Mouse (Mus musculus): Measurements from ENCODE around the gene Htt.

Gene Htt

DNA sequence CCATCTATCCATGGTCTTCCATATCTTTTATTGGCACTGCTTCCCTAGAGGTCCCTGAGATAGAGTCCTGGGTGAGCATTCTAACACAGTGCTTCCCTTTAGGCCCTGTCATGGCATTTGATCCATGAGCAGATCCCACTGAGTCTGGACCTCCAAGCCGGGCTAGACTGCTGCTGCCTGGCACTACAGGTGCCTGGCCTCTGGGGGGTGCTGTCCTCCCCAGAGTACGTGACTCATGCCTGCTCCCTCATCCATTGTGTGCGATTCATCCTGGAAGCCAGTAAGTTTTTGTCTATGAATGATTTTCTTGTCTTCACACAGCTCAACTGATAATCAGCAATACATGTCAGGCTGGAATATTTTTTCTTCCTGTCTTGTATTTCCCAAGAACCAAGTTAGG, 123.7 kb downstream of the Htt start:
- no peak for DNase-seq (ENCODE audit: extremely low read depth, insufficient read length, low spot score)

DNA sequence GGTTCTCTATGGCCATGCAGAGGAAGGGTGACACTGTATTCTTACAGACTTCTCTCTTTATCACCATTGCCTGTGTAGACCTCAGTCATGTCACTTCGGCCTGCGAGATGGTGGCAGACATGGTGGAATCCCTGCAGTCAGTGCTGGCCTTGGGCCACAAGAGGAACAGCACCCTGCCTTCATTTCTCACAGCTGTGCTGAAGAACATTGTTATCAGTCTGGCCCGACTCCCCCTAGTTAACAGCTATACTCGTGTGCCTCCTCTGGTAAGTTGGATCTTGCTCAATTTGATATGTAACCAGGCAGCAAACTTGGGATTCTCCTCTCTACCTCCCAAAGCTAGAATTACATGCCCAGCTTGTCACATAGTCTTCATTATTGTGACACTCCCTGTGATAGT, 127.7 kb downstream of the Htt start:
- DNase-seq (ENCODE audit: extremely low read depth, insufficient read length, low spot score), result no peak

DNA sequence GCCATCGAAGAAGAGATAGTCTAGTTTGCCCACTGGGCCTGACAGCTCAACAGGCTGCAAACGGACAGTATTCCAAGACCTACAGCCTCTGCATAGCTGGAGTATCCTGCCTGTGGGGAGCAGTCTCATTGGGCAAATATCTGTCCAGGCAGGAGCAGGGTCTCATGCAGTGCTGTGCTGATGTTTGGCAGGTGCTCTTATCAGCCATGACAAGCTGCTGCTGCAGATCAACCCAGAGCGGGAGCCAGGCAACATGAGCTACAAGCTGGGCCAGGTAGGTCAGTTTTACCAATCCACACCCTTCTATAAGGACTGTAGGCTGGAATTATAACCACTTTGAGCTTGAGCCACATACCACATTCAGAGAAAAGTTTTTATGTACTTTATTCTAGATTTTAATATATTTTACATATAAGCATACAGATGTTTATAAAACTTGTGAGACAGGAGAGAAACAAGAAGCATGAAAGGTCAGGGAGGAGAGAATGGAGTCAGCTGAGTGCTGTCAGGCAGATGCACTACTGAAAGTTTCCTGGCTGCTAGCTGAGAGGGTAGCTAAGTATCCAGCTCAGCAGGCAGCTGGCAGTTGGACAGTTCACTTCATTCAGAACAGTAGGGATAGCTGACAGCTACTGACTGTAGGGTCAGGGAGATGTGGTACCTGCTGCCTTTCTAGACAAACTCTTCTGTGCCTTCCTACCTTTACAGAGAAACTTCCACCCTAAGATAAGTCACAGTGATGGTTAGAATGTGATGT, 135.3 kb downstream of the Htt start:
- DNase-seq (ENCODE audit: extremely low read depth, insufficient read length, low spot score), result no peak

DNA sequence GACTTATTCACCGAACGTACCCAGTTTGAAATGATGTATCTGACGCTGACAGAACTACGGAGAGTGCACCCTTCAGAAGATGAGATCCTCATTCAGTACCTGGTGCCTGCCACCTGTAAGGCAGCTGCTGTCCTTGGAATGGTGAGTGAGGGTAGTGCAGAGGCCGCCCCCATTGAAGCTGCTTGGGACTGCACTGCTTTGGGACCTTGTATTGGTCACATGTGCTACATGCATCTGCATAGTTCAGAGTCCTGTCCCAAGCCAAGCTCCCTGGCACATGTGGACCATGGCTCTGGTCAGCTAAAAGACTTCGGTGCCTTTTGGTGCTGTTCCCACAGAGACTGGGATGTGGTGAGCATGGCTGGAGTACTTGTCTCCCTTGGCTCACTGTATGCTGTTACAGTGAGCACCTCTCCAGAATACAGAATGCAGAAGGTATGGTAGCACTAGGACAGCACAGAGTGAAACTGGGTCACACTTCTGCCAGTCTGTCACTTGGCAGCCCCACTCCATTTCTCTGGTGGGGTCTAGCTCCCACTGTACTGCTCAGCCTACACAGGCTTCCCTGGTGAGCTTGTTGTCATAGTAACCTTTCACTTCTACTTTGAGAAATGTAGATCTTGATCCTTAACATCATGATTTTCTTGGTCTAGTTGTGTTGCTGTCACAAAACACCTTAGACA, 138.4 kb downstream of the Htt start:
- no peak for DNase-seq (ENCODE audit: extremely low read depth, insufficient read length, low spot score)

DNA sequence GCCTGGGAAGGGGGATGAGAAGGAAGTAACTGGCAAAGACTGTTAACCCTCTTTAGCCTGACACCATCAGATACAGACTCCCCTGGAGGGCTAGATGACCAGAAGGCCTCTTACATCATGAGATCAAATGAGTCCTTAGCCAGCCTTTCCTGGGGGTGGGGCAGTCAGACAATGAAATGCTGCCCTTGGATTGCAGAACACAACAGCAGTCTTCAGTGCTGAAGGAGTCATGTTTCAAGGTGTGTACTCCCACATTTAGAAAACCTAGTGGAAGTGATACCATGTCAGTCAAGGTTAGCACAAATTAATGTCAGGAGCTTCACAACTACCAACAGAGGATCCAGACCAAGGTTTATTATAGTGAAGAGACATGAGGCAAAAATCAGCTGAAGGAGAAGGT, 140.8 kb downstream of the Htt start:
- DNase-seq (ENCODE audit: extremely low read depth, insufficient read length, low spot score), result no peak

DNA sequence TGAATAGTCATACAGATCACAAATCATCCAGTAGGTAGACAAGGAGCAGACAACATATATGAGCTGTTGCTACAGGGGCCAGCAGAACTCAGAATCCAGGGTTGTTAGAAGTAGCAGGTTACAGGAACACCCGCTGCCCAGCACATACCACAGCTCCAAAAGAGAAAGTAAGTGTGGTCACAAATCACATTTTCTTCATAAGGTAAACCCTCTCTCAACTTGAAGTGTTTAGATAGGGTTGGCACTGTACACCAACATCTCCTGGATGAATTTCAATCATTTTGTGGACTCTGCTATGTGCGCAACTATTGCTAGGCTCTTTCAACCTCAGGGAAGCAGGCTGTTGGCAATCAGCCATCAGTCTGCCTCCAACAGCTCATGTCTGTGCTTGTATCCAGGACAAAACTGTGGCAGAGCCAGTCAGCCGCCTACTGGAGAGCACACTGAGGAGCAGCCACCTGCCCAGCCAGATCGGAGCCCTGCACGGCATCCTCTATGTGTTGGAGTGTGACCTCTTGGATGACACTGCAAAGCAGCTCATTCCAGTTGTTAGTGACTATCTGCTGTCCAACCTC, 141.4 kb downstream of the Htt start:
- no peak for DNase-seq (ENCODE audit: extremely low read depth, insufficient read length, low spot score)

DNA sequence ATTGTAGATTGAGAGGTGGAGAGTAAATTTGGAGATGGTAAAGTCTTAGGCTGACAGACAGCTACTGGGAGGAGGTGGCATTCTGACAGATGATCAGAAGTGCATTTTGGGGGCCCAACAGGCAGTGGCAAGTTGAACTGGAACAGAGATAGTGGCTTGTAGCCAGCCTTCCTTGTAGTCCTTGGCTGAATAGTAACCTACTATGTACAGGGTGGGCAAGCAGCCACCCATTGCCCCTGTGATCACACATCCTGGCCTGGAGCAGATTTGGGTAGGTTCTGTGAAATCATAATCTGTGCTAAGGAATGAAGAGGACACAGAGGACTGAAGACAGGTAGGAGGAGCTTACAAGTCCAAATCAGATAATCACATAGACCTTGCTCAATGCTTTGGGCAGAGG, 142.9 kb downstream of the Htt start:
- no peak for DNase-seq (ENCODE audit: extremely low read depth, insufficient read length, low spot score)

DNA sequence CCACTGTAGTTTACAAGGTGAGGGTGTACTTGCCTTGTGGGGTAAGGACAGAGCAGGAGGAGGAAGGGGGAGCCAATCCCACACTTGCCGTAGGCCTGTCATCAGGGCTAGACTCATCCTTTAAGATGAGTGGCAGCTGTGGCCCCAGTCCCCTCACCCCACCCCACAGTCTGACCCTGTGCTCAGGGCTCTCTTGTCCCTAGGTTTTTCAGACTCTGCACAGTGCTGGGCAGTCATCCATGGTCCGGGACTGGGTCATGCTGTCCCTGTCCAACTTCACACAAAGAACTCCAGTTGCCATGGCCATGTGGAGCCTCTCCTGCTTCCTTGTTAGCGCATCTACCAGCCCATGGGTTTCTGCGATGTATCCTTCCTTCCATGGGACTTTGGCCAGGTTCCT, 145.7 kb downstream of the Htt start:
- no peak for DNase-seq (ENCODE audit: extremely low read depth, insufficient read length, low spot score)

DNA sequence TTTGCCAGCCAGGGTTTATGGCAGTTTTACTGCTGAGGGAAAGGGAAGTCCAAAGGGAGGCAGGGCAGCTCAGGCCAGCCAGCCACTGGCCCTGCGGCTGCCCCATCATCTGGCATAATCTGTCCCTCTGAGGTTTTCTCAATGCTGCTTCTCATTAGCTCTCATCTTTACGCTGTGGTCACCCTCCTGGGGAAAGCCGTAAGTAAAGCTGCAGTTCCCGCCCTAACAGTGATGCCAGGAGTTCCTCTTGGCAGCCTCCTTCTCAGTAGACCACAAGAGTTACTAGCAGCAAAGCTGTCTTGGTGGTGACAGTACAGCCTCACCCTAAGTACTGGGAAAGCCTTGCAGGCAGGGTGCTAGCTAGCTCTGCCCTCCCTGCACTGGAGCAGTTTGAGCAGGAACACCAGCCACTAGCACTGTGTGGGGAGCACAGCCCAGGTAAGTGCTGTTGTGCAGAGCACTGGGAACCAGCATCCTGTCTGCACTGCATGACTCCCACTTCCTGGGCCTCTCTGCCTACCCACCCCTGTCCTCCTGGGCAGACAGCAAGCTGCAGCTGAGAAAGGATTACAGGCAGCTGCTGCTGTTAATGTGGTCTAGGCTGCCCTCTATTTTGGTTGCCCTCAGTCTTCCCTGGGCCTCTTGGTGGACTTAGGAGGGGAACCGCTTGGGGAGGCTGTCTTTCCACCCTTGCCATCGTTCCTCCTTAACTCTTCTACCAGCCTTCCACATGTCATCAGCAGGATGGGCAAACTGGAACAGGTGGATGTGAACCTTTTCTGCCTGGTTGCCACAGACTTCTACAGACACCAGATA, 146.6 kb downstream of the Htt start, which contains the start of gene Msantd1:
Msantd1 (plus strand) TSS at position 103 of the 816 bp plus-strand sequence.
- DNase-seq (ENCODE audit: extremely low read depth, insufficient read length, low spot score), result peak; percentile 36

DNA sequence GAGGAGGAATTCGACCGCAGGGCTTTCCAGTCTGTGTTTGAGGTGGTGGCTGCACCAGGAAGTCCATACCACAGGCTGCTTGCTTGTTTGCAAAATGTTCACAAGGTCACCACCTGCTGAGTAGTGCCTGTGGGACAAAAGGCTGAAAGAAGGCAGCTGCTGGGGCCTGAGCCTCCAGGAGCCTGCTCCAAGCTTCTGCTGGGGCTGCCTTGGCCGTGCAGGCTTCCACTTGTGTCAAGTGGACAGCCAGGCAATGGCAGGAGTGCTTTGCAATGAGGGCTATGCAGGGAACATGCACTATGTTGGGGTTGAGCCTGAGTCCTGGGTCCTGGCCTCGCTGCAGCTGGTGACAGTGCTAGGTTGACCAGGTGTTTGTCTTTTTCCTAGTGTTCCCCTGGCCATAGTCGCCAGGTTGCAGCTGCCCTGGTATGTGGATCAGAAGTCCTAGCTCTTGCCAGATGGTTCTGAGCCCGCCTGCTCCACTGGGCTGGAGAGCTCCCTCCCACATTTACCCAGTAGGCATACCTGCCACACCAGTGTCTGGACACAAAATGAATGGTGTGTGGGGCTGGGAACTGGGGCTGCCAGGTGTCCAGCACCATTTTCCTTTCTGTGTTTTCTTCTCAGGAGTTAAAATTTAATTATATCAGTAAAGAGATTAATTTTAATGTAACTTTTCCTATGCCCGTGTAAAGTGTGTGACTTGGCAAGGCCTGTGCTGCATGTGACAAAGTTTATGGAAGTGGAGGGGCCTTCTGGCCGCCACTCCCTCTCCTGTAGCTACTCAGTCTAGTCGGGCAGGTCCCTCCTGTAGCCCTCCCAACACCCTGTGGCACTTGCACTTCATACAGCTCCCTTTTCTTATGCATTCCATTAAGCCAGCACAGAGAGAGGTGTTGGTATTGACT, 147.4 kb downstream of the Htt start:
- DNase-seq (ENCODE audit: extremely low read depth, insufficient read length, low spot score), result no peak

DNA sequence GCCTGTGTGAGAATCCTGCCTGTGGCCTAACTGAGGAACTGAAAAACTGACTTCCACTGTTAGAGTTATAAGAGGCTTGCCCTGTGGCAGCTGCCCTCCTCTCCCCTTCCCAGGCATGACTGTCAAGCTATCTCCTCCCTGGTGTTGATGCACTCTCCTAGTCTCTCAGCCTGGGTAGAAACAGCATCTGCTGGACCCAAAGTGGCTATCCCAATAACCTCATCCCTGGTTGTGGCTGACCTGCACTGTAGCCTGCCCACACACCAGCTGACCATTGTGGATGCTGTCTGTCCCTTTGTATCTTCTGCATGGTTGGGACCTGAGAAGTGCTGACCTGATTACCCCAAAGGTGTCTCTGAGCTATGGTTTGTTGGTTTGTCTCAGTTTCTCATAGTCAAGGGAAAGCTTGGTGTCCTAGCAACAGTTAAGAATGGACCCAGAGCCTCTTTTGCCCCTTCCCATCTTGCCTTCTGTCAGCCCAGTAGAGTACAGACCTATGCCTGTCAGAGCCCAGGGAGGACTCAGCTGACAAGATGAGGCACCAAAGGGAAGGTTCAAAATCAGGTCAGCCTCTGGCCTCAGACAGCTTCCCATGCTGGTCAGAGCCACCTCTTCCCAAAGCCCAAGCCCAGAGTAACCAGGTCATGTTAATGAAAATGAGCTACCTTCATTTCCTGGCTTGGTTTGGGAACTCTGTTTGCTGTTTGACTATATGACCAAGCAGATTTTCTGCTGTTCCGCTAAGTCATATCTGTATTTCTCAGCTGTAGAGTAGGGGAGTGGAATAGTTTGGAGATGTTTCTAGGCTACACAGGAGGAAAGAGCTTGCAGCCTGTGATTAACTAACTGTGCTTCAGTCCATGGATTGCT, 148.3 kb downstream of the Htt start:
- DNase-seq (ENCODE audit: extremely low read depth, insufficient read length, low spot score), result no peak

DNA sequence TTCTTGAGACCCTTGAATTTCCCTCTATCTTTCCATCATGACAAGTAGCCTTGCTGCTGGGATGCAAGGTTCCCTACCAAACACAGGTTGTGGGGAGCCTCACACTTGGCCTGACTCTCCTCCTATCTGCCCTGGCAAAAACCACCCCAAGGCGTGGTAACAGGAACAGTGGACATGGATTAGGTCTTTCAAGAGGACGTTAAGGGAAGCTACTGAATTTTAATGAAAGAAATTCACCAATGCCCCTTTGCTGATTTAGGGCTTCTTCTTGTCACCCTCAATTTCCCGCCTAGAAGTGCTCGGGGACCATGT, 148.9 kb downstream of the Htt start:
- no peak for DNase-seq (ENCODE audit: extremely low read depth, insufficient read length, low spot score)

DNA sequence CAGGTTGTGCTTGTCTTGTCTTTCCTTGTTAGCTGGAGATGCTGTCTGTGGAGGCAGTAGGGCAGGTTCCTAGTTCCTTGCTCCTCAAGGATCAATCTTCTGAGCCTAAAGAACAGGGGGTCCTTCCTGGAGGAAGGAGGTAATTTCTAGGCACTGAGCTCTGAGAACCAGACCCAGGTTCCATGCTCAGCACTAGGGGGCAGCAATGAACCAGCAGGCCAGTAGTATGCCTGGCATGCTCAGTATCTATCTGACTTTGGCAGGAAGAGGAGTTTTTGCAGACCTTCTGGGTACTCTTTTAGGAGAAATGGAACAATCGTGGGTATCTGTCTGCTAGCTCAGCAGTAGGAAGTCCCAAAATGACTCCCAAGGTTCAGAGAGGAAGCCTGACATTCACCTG, 154.3 kb downstream of the Htt start:
- no peak for DNase-seq (ENCODE audit: extremely low read depth, insufficient read length, low spot score)

DNA sequence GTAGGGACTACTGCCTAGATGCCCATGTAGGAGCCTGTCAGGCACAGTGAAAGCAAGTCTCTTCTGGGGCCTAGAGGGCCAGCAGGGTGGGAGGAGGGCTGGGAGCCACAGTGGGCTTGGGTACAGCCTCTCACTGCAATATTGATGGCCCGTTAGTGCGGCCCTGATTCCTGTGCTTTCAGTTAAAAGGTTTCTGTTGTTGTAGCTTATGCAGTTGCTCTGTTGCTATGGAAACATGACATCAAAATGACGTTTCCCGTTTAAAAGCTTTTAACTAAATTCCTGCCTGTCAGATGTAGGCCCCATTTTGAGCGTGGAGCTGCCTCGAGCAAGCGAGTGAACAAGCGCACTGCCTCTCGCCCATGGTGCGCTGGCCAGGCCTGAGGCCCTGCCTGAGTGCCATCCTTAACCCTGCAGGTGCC, 155.7 kb downstream of the Htt start:
- DNase-seq (ENCODE audit: extremely low read depth, insufficient read length, low spot score), result no peak

DNA sequence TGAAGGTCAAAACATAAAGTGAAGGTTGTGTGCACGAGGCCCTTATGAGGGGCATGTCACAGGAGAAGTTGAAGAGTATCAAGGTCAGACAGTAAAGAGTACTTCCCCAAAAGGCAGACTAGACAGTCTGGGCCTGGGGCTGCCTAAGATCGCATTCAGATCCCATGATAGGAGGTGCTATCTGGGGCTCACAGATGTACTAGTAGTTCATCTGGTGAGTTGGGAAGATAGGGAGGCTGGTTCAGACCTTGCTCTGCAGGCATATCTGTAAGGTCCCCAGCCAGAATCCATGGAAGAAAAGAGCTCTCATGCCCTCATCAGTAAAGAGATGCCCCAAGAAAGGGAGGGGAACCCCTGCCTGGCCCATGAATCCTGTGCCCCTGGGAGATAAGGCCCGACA, 157.2 kb downstream of the Htt start:
- no peak for DNase-seq (ENCODE audit: extremely low read depth, insufficient read length, low spot score)

DNA sequence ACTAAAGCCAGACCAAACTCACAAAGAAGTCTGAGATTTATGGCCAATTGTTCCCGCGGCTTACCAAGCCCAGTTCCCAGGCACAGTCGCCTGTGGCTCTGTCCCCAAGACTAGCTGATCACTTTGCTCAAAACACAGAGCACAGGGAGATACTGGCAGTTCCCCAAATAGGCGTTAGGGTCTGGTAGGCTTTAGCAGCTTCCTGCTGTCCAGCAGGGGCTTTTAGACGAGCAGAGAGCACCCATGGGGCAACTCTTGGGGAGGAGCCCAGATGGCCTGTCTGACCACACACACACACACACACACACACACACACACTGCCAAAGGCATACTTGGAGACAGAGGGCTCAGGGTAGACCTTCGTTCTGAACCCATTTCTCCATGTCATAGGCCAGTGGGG, 161.0 kb downstream of the Htt start:
- no peak for DNase-seq (ENCODE audit: extremely low read depth, insufficient read length, low spot score)

DNA sequence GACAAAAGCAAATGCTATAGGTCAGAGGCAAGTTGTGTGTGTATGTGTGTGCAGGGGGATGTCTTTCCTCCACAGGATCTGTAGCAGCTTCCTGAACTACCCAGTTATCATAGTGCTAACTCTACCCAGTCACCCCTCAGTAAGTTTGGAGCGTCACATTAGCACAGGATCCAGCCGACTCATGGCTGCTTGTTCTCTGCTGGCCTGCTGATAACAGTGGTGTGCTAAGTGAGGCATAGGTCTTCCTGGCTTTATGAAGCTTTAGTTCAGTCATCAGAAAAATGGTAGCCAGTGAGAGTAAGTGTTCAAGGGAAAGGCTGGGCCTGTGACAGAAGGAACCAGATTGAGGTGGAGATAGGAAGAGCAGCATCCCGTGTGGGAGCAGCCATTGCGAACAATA, 162.4 kb downstream of the Htt start:
- DNase-seq (ENCODE audit: extremely low read depth, insufficient read length, low spot score), result no peak

DNA sequence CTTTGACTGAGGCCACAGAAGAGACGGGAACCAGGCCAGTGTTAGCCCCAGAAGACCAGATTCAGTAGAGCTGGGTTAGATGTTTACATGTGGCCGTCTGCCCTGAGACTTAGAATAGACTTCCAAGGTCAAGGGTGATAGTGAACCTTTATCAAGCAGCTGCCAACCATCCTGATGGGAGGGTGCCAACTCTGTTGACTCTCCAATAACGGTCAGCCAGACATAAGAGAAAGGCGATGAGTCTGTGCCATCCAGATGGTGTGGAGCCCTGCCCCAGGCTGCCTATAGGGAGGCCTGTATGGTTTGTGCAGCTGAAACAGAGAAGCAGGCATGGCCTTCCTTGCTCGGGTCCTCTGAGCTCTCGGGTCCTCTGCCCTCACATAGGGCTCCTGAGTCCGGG, 163.0 kb downstream of the Htt start:
- no peak for DNase-seq (ENCODE audit: extremely low read depth, insufficient read length, low spot score)

DNA sequence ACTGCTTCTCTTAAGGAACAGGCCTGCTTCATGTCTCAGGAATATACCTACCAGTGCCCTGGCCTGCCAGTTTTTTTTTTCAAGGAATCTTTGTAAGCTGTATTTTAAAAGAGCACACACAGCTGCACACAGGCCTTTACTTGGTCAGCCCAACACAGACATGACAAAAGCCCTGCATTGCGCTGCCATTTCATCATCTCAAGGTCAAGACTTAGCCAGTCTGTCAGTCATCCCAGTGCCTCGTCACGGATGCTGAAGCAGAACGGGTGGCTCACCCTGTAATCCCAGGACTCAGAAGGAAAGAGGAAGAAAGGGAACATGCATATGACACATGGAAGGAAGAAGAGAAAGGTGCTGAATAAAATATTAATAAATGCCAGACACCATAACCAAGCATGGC, 166.1 kb downstream of the Htt start:
- no peak for DNase-seq (ENCODE audit: extremely low read depth, insufficient read length, low spot score)
